Mouse (Mus musculus) E14TG2a.4 (cell line): ENCODE measurements around the gene Eml5.

Experiments used
- H3K27me3 ChIP-seq: 2 replicates; pipeline ENCODE4 v1.6.1; 2014; ENCODE audit warnings: low read length, control low read depth; ENCODE audit not compliant: insufficient read depth
- H3K36me3 ChIP-seq: 2 replicates; pipeline ENCODE4 v1.6.1; 2014; ENCODE audit warnings: low read length, control low read depth; ENCODE audit not compliant: insufficient read depth
- H3K4me1 ChIP-seq: replicated peaks from 2 replicates; pipeline ENCODE4 v1.6.1; 2014; ENCODE audit warnings: low read depth, low read length, control low read depth
- H3K4me3 ChIP-seq: replicated peaks from 2 replicates; pipeline ENCODE4 v1.5.1; 2014; ENCODE audit warnings: mild to moderate bottlenecking, low read length
- H3K9me3 ChIP-seq: 2 replicates; pipeline ENCODE4 v1.6.1; 2014; ENCODE audit warnings: low read length, control low read depth
- CTCF ChIP-seq: conservative IDR thresholded peaks from 2 replicates; pipeline ENCODE4 v1.5.1; 2014; ENCODE audit warnings: low read length
- NANOG ChIP-seq: IDR thresholded peaks from 2 replicates; pipeline ENCODE4 v1.6.1; 2014; ENCODE audit warnings: borderline replicate concordance, low read length, mixed read lengths
- POU5F1 ChIP-seq: IDR thresholded peaks from 2 replicates; pipeline ENCODE4 v1.6.1; 2014; ENCODE audit warnings: low read length, borderline replicate concordance

The Eml5 gene

GRCm38 (mm10) chr12:98831122-98831521, 70.2 kb downstream of the Eml5 start:
- Histone ChIP-seq H3K9me3 (no peaks in the 10 kb centered on the region), H3K4me3 (no peak overlapping the region), H3K36me3 (peaks cover 18% of the 10 kb centered on the region), H3K27me3 (no peaks in the 10 kb centered on the region), H3K4me1 (no peaks in the 10 kb centered on the region)
- TF ChIP-seq NANOG, result no peak
- TF ChIP-seq POU5F1, result no peak
- no peak for TF ChIP-seq CTCF

GRCm38 (mm10) chr12:98820781-98821180, 80.5 kb downstream of the Eml5 start:
- TF ChIP-seq NANOG (no peak), POU5F1 (no peak), CTCF (no peak)
- Histone ChIP-seq H3K9me3 (no peaks in the 10 kb centered on the region), H3K27me3 (no peaks in the 10 kb centered on the region), H3K36me3 (peaks cover 2% of the 10 kb centered on the region; the same call in 1 of the 2 replicates), H3K4me3 (no peak overlapping the region), H3K4me1 (no peaks in the 10 kb centered on the region)

- Histone ChIP-seq H3K9me3 (no peaks in the 10 kb centered on the region), H3K36me3 (peaks cover 13% of the 10 kb centered on the region), H3K4me1 (no peaks in the 10 kb centered on the region), H3K27me3 (no peaks in the 10 kb centered on the region), H3K4me3 (no peak overlapping the region)
- TF ChIP-seq POU5F1 (no peak), CTCF (no peak), NANOG (no peak)
These were observed 97.1 kb downstream of the Eml5 start for GRCm38 (mm10) chr12:98804078-98804748.

GRCm38 (mm10) chr12:98802245-98802644, 99.0 kb downstream of the Eml5 start:
- H3K4me1 ChIP-seq, result no peaks in the 10 kb centered on the region
- no peaks in the 10 kb centered on the region for H3K9me3 ChIP-seq
- no peak overlapping the region for H3K4me3 ChIP-seq
- H3K36me3 ChIP-seq, result peaks cover 24% of the 10 kb centered on the region
- TF ChIP-seq CTCF (no peak), POU5F1 (no peak), NANOG (no peak)
- H3K27me3 ChIP-seq, result no peaks in the 10 kb centered on the region

GRCm38 (mm10) chr12:98800334-98800733, 101.0 kb downstream of the Eml5 start:
- no peak for TF ChIP-seq NANOG
- no peak for TF ChIP-seq POU5F1
- no peak for TF ChIP-seq CTCF
- Histone ChIP-seq H3K9me3 (no peaks in the 10 kb centered on the region), H3K4me3 (no peak overlapping the region), H3K4me1 (no peaks in the 10 kb centered on the region), H3K27me3 (no peaks in the 10 kb centered on the region), H3K36me3 (peaks cover 40% of the 10 kb centered on the region)

GRCm38 (mm10) chr12:98795731-98796318, 105.5 kb downstream of the Eml5 start:
- Histone ChIP-seq H3K4me1 (peaks cover 2% of the 10 kb centered on the region; the same call in 1 of the 2 replicates), H3K36me3 (peaks cover 80% of the 10 kb centered on the region), H3K4me3 (no peak overlapping the region), H3K27me3 (no peaks in the 10 kb centered on the region), H3K9me3 (no peaks in the 10 kb centered on the region)
- no peak for TF ChIP-seq POU5F1
- no peak for TF ChIP-seq CTCF
- TF ChIP-seq NANOG, result no peak

GRCm38 (mm10) chr12:98784251-98784650, 117.0 kb downstream of the Eml5 start:
- Histone ChIP-seq H3K27me3 (no peaks in the 10 kb centered on the region), H3K4me3 (no peak overlapping the region), H3K36me3 (peaks cover 90% of the 10 kb centered on the region), H3K9me3 (no peaks in the 10 kb centered on the region), H3K4me1 (no peaks in the 10 kb centered on the region)
- TF ChIP-seq NANOG, result no peak
- TF ChIP-seq POU5F1, result no peak
- no peak for TF ChIP-seq CTCF

GRCm38 (mm10) chr12:98779148-98779547, 122.1 kb downstream of the Eml5 start:
- Histone ChIP-seq H3K4me3 (no peak overlapping the region), H3K4me1 (peaks cover 16% of the 10 kb centered on the region), H3K27me3 (no peaks in the 10 kb centered on the region), H3K9me3 (no peaks in the 10 kb centered on the region), H3K36me3 (peaks cover 91% of the 10 kb centered on the region)
- TF ChIP-seq POU5F1 (no peak), CTCF (peak; percentile 59)
